Mouse (Mus musculus): ENCODE measurements around the gene Gpt2. TPM values are rescaled to one million over a fixed set of nuclear protein-coding genes. Genes with fewer than 3 reads are reported as not detected.

Gpt2 gene
- polyA plus RNA-seq, 1 experiment from 2014 or later, result 46.2 TPM

DNA sequence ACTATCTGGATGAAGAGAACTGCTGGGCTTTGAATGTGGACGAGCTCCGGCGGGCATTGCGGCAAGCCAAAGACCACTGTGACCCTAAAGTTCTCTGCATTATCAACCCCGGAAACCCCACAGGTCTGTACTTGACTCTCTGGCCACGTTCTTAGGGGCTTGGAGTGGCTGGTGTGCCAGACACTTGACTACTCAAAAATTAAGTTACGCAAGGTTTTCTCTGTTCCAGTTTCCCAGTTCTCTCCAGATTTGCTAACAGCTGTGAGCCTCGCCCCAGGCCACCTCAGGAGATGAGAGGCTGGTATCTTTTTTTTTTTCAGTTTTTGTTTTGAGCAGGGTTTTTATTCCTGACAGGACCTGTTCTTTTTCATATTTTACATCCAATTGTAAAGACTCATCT, 19.9 kb downstream of the Gpt2 start:
- ATAC-seq (ENCODE audit: low FRiP score, low read depth), result no peak
- no peaks in the 10 kb centered on the region for H3K27me3 ChIP-seq (replicated peaks)
- no peak overlapping the region for H3K9ac ChIP-seq
- peaks cover 77% of the 10 kb centered on the region for H3K36me3 ChIP-seq
- H3K4me1 ChIP-seq, result no peaks in the 10 kb centered on the region
- H3K9me3 ChIP-seq, result no peaks in the 10 kb centered on the region
- no peak overlapping the region for H3K4me3 ChIP-seq
- 94% methylated on average over 8 of the region's 8 CpGs for WGBS
- H3K27ac ChIP-seq, result no peak overlapping the region
- no peak overlapping the region for H3K4me2 ChIP-seq (replicated peaks)

DNA sequence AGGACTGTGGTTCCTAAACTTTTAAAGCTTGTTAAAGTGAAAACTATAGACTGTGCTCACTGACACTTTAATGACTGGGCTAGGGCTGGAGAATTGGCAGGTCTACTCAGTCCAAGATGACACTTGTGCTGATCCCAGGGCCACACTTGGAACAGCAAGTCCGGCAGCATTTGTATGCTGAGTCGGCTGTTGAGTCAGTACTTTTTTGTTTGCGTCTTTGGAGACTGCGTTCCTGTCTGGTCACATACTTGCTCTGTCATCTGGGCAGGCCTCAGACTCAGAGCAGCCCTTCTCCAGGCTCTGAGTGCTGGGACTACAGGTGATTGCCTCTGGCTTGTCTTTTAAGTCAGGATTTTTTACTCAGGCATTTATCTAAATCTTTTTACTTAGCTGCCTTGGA, 20.9 kb downstream of the Gpt2 start:
- Histone ChIP-seq H3K27me3 (replicated peaks) (no peaks in the 10 kb centered on the region), H3K4me2 (replicated peaks) (no peak overlapping the region), H3K4me1 (no peaks in the 10 kb centered on the region), H3K9me3 (no peaks in the 10 kb centered on the region), H3K9ac (no peak overlapping the region), H3K27ac (no peak overlapping the region), H3K36me3 (peaks cover 78% of the 10 kb centered on the region), H3K4me3 (no peak overlapping the region)
- WGBS, result 88% methylated on average over 4 of the region's 4 CpGs
- ATAC-seq (ENCODE audit: low FRiP score, low read depth), result no peak

DNA sequence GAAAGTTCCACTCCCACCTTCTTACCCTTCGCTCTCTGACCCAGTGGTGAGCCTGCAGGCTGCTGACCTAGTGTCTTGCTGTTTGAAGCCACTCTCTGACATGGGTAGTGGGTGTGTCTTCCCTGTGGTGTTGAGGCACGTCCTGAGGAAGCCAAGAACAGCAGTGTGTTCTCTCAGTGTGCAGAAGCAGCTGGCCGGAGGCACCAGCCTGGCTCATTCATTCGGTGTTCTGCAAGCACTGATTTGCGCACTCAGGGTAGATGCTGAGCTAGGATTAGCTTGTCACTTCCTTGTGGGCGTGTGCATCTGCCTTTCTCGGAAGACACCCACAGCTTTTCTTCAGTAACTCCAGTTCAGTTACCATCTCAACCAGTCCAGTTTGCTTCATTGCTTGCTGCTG, 23.0 kb downstream of the Gpt2 start:
- Histone ChIP-seq H3K27ac (no peak overlapping the region), H3K9me3 (no peaks in the 10 kb centered on the region), H3K9ac (no peak overlapping the region), H3K36me3 (peaks cover 72% of the 10 kb centered on the region), H3K27me3 (replicated peaks) (no peaks in the 10 kb centered on the region), H3K4me1 (no peaks in the 10 kb centered on the region), H3K4me2 (replicated peaks) (no peak overlapping the region), H3K4me3 (no peak overlapping the region)
- WGBS, result 74% methylated on average over 7 of the region's 7 CpGs
- ATAC-seq (ENCODE audit: low FRiP score, low read depth), result no peak

DNA sequence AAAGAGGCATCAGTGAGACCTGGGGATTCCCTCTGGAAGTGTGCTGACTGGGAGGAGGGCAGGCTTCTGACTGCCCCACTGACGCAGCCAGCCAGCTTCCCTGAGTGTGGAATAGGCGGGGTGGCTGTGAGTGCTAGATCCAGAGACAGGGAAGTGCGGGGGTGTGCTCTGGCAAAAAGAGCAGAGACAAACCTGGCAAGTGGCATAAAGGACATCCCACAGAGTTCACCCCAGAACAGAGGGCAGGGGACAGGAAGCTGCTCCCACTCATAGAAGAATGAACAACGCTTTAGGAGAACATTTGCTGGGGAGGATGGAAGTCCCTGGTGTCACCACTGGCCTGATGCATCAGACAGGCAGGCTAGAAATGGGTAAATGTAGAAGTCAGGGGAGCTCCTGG, 25.0 kb downstream of the Gpt2 start:
- Histone ChIP-seq H3K4me2 (replicated peaks) (no peak overlapping the region), H3K4me1 (no peaks in the 10 kb centered on the region), H3K4me3 (no peak overlapping the region), H3K27me3 (replicated peaks) (no peaks in the 10 kb centered on the region), H3K9me3 (no peaks in the 10 kb centered on the region), H3K9ac (no peak overlapping the region), H3K36me3 (peaks cover 76% of the 10 kb centered on the region), H3K27ac (no peak overlapping the region)
- WGBS, result 85% methylated on average over 4 of the region's 4 CpGs
- no peak for ATAC-seq (ENCODE audit: low FRiP score, low read depth)

DNA sequence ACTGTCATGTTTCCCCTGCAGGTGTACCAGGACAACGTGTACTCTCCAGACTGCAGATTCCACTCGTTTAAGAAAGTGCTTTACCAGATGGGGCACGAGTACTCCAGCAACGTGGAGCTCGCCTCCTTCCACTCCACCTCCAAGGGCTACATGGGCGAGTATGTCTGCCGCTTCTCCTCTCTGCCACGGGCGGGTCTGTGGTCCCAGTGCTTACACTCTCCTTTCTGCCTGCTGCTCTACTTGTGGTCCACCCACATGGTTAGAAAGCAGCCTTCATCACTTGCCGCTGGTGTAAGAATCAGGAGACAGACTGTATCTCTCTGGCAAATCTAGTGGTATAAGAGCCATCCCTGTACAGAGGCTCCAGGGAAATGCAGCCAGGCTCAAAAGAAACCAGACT, 25.6 kb downstream of the Gpt2 start:
- Histone ChIP-seq H3K27ac (no peak overlapping the region), H3K27me3 (replicated peaks) (no peaks in the 10 kb centered on the region), H3K9ac (no peak overlapping the region), H3K4me1 (no peaks in the 10 kb centered on the region), H3K4me2 (replicated peaks) (no peak overlapping the region), H3K4me3 (no peak overlapping the region), H3K36me3 (peaks cover 80% of the 10 kb centered on the region), H3K9me3 (no peaks in the 10 kb centered on the region)
- WGBS, result 93% methylated on average over 10 of the region's 10 CpGs
- ATAC-seq (ENCODE audit: low FRiP score, low read depth), result no peak

DNA sequence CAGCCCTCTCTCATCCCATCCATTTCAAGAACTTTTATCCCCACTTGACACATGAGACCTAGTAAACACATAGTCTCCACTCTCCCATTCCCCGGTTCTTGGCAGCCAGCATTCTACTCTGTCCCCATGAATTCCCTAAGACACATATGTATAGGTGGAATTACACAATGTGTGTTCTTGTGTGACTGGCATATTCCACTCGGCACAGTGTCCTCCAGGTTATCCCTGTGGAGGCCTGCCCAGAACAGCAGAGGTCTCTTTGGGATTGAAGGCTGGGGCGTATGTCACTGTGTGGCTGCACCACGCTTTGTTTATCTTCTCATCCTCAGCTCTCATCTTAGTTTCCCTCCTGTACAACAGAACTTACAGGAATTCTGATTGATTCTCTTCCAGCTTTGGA, 28.2 kb downstream of the Gpt2 start:
- H3K4me3 ChIP-seq, result no peak overlapping the region
- H3K4me1 ChIP-seq, result no peaks in the 10 kb centered on the region
- ATAC-seq (ENCODE audit: low FRiP score, low read depth), result no peak
- no peaks in the 10 kb centered on the region for H3K27me3 ChIP-seq (replicated peaks)
- H3K9ac ChIP-seq, result no peak overlapping the region
- 93% methylated on average over 4 of the region's 4 CpGs for WGBS
- H3K4me2 ChIP-seq (replicated peaks), result no peak overlapping the region
- no peaks in the 10 kb centered on the region for H3K9me3 ChIP-seq
- H3K27ac ChIP-seq, result no peak overlapping the region
- peaks cover 74% of the 10 kb centered on the region for H3K36me3 ChIP-seq

DNA sequence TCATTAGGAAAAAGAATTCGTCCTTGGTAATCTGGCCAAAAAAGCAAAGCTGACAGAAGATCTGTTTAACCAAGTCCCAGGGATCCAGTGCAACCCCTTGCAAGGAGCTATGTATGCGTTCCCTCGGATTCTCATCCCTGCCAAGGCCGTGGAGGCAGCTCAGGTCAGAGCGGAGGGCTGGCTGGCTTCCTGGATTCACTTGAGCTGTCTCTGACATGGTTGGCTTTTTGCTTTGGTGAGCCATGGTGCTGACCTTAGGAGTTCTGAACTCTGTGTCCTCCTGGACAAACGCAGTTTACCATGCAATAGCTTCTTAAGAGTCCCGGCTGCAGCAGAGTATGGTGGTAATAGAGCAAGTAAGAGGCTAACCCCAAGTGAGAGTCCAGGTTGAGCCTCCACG, 29.0 kb downstream of the Gpt2 start:
- no peak for ATAC-seq (ENCODE audit: low FRiP score, low read depth)
- H3K4me2 ChIP-seq (replicated peaks), result no peak overlapping the region
- no peak overlapping the region for H3K4me3 ChIP-seq
- no peaks in the 10 kb centered on the region for H3K9me3 ChIP-seq
- 94% methylated on average over 8 of the region's 8 CpGs for WGBS
- no peaks in the 10 kb centered on the region for H3K27me3 ChIP-seq (replicated peaks)
- no peak overlapping the region for H3K27ac ChIP-seq
- H3K36me3 ChIP-seq, result peaks cover 67% of the 10 kb centered on the region
- H3K9ac ChIP-seq, result no peak overlapping the region
- no peaks in the 10 kb centered on the region for H3K4me1 ChIP-seq

DNA sequence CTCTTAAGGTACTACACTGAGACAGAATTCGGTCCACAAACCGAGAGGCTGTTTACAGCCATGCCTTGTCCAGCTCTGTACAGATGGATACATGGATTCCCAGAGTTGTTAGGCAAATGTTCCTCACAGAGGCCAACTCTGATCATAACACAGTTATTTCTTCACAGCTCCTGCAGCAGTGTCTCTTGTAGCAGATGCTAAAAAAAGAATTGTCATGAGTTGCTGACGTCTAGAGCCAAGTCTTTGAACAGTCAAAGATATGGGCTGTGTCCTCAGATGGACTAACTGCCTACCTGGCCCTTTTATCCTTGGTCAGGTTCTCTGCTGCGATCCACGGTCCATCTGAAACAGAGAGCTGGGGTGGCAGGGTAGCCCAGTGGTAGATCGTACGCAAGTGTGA, 31.7 kb downstream of the Gpt2 start:
- H3K4me2 ChIP-seq (replicated peaks), result no peak overlapping the region
- H3K9me3 ChIP-seq, result no peaks in the 10 kb centered on the region
- no peak overlapping the region for H3K27ac ChIP-seq
- no peaks in the 10 kb centered on the region for H3K27me3 ChIP-seq (replicated peaks)
- H3K4me3 ChIP-seq, result no peak overlapping the region
- no peak overlapping the region for H3K9ac ChIP-seq
- H3K4me1 ChIP-seq, result no peaks in the 10 kb centered on the region
- WGBS, result 96% methylated on average over 7 of the region's 7 CpGs
- H3K36me3 ChIP-seq, result peaks cover 53% of the 10 kb centered on the region
- no peak for ATAC-seq (ENCODE audit: low FRiP score, low read depth)

DNA sequence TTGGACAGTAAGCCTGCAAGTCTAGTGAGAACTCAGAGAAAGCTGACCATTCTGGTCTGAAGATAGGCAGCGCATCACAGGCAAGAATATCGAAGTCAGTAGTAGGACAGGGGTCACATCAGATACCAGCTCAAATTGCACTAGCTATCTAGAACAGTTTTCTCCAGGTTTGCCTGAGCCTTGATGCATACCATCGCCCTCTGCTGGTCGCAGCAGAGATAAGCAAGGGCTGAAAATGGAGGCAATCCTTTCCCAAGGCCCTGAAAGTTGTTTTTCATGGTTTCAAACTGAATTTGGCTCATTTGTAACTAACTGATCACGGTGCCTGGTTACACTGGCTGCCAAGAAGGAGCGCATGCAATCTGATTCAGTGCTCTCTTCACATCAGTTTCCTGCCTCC, 33.7 kb downstream of the Gpt2 start:
- Histone ChIP-seq H3K27ac (no peak overlapping the region), H3K36me3 (peaks cover 37% of the 10 kb centered on the region), H3K4me1 (no peaks in the 10 kb centered on the region), H3K4me2 (replicated peaks) (no peak overlapping the region), H3K9me3 (no peaks in the 10 kb centered on the region), H3K27me3 (replicated peaks) (no peaks in the 10 kb centered on the region), H3K9ac (no peak overlapping the region), H3K4me3 (no peak overlapping the region)
- 40% methylated on average over 6 of the region's 6 CpGs for WGBS
- no peak for ATAC-seq (ENCODE audit: low FRiP score, low read depth)

DNA sequence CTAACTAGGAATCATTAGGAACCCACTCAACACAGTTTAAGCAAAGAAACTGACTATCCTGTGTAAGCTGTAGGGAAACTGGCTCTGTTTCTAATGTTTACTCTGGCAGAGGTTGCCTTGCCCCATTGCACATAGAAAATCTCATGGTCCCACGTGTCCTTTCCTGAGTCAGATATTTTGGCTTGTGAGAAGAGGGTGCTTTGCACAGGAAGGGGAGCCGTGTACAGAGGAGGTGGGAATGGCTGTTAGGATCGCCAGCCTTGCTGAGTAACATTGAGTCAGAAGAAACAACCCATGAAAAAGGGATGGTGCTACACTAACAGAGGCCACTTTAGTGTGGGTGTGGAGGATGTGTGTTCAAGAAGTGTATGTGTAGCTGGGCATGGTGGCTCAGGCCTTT, 36.6 kb downstream of the Gpt2 start:
- ATAC-seq (ENCODE audit: low FRiP score, low read depth), result no peak
- Histone ChIP-seq H3K4me1 (no peaks in the 10 kb centered on the region), H3K4me2 (replicated peaks) (no peak overlapping the region), H3K36me3 (peaks cover 13% of the 10 kb centered on the region), H3K27me3 (replicated peaks) (no peaks in the 10 kb centered on the region), H3K9me3 (no peaks in the 10 kb centered on the region), H3K27ac (no peak overlapping the region), H3K4me3 (no peak overlapping the region), H3K9ac (no peak overlapping the region)
- WGBS, result 88% methylated on average over 3 of the region's 3 CpGs

DNA sequence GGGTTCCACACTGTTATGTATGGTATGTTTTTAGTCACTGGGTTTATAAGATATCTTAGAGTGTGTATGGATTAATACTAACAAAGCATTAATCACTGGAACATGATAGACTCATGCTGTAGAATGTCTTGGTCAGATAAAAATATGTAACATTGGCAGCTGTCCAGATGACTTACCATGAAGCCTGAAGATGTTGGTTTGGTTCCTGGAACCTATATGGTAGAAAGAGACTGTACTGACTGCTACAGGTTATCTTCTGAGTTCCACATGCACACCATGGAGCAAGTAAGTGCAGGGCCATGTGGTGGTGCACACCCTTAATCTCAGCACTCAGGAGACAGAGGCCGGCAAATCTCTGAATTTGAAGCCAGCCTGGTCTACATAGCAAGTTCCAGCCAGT, 38.3 kb downstream of the Gpt2 start:
- Histone ChIP-seq H3K27me3 (replicated peaks) (no peaks in the 10 kb centered on the region), H3K4me2 (replicated peaks) (no peak overlapping the region), H3K9me3 (no peaks in the 10 kb centered on the region), H3K36me3 (peaks cover 13% of the 10 kb centered on the region), H3K4me1 (no peaks in the 10 kb centered on the region), H3K9ac (no peak overlapping the region), H3K27ac (no peak overlapping the region), H3K4me3 (no peak overlapping the region)
- no peak for ATAC-seq (ENCODE audit: low FRiP score, low read depth)
- WGBS, result 95% methylated on average over 1 of the region's 1 CpGs

DNA sequence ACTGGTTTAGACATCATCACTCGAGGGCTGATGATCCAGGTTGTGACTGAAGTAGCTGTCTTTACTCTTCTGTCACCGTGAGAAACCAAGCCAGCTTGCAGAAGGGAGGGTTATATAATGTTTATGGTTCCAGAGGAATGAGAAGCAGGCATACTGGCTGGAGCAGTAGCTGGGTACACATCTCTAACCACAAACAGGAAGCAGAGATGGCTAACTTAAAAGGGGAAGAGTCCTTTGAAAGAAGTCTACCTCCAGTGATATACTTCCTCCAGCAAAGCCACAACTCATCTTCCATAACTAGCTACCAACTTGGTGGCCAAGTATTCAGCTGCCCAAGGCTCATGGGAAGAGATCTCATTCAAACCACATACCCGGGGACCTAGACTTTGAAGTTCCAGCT, 39.1 kb downstream of the Gpt2 start:
- Histone ChIP-seq H3K27ac (no peak overlapping the region), H3K4me2 (replicated peaks) (no peak overlapping the region), H3K27me3 (replicated peaks) (no peaks in the 10 kb centered on the region), H3K4me3 (no peak overlapping the region), H3K36me3 (peaks cover 17% of the 10 kb centered on the region), H3K9me3 (no peaks in the 10 kb centered on the region), H3K4me1 (no peaks in the 10 kb centered on the region), H3K9ac (no peak overlapping the region)
- WGBS, result 78% methylated on average over 3 of the region's 3 CpGs
- ATAC-seq (ENCODE audit: low FRiP score, low read depth), result no peak

DNA sequence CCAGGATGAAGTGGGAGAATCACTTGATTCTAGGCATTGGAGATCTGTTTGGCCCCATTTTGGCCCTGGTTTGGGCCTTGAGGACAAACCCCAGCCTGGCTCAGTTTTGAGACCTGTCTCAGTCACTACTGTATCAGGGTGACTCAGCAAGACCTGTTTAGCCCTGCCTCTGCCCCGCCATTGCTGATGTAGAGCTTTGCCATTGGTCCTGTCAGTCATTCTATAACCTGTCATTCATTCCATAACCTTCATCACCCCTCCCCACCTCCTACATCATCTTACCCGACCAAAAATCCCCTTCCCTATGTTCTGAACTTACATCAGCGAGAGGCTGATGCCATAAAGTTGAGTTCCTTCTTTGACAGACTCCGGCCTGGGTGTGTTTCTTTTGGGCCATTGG, 40.5 kb downstream of the Gpt2 start:
- no peak for ATAC-seq (ENCODE audit: low FRiP score, low read depth)
- no peaks in the 10 kb centered on the region for H3K4me1 ChIP-seq
- H3K27me3 ChIP-seq (replicated peaks), result no peaks in the 10 kb centered on the region
- peaks cover 26% of the 10 kb centered on the region for H3K36me3 ChIP-seq
- no peaks in the 10 kb centered on the region for H3K9me3 ChIP-seq
- H3K4me2 ChIP-seq (replicated peaks), result no peak overlapping the region
- no peak overlapping the region for H3K27ac ChIP-seq
- no peak overlapping the region for H3K9ac ChIP-seq
- no peak overlapping the region for H3K4me3 ChIP-seq
- WGBS, result 90% methylated on average over 4 of the region's 4 CpGs

DNA sequence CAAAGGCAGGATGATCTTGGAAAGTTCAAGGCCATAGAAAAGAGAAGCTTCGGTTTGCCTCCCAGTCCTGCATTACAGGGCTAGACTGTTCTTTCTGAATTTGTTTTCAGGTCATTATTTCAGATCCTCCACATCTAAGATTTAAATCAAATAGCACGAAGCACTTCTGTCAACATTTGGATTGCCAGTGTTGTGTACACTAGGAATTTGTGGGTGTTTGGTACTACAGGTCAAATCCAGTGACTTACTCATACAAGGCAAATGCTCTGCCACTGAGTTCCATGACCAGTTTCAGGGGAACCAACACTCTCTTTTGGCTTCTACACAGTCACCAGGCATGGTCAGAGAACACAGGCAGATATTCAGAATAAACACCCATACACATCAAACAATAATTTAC, 41.1 kb downstream of the Gpt2 start:
- no peaks in the 10 kb centered on the region for H3K9me3 ChIP-seq
- H3K4me3 ChIP-seq, result no peak overlapping the region
- WGBS, result 99% methylated on average over 2 of the region's 2 CpGs
- H3K9ac ChIP-seq, result no peak overlapping the region
- peaks cover 32% of the 10 kb centered on the region for H3K36me3 ChIP-seq
- H3K27ac ChIP-seq, result no peak overlapping the region
- no peaks in the 10 kb centered on the region for H3K4me1 ChIP-seq
- no peak for ATAC-seq (ENCODE audit: low FRiP score, low read depth)
- no peak overlapping the region for H3K4me2 ChIP-seq (replicated peaks)
- no peaks in the 10 kb centered on the region for H3K27me3 ChIP-seq (replicated peaks)
